Mouse (Mus musculus): ENCODE data around the gene Tmem208. TPM values are rescaled to one million over a fixed set of nuclear protein-coding genes. Genes with fewer than 3 reads are reported as not detected.
A peak's percentile ranks its signal among the peaks of the same experiment; 100 is the strongest.
"Not testable (repeated sequence)": the region's sequence is repeated elsewhere in the genome, so short reads cannot be mapped to it uniquely, and the experiment has no call there.

Gene Tmem208
- 27.6 and 39.2 TPM in 2 replicates for total RNA-seq (2017)

DNA sequence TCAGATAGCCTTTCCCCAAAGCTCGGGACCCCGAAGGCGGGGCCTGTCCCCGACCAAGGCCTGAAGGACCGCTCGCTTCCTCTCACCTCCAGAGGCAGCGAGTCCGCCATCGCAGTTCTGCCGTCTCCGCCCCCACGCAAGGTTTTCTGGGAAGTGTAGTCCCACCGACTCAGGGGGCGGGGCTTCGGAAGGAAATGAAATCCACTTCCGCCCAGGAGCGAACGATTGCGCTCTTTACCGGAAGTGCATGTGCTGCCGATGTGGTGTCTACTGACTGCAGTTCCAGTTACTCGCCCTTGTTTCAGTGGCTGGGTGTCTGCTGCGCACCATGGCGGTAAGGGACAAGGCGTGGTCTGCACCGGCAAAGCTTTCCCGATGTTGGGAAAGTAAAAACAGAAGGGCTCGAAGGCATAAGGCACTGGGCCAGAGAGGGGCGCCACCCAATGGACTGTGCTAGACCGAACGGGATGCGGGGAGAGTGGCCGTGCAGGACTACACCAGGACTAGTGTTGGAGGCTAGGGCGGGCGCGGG lies at the start of gene Tmem208, which contains the start of gene Lrrc29:
Gene Tmem208, plus strand, starts transcription at position 214 of the 532 bp plus-strand sequence.
Gene Lrrc29, minus strand, starts transcription at position 138 of the 532 bp plus-strand sequence.
- peak; percentile 95 for ATAC-seq (ENCODE audit: extremely low read depth, insufficient number of reproducible peaks, low FRiP score, poor library complexity, severe bottlenecking)

DNA sequence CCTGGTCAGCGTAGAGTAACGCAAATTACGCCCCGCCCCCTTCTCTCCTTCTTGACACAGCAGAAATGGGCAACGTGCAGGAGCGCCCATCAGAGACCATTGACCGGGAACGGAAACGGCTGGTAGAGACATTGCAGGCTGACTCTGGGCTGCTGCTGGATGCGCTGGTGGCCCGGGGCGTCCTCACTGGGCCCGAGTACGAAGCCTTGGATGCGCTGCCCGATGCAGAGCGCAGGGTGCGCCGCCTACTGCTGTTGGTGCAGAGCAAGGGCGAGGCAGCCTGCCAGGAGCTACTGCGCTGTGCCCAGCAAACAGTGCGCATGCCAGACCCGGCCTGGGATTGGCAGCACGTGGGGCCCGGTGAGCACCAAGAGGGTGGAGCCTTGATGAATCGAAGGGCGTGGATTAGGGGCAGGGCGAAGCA lies 47.2 kb upstream of the Tmem208 start:
- peak; percentile 21; the same call in 1 of the 2 replicates for ATAC-seq (ENCODE audit: extremely low read depth, insufficient number of reproducible peaks, low FRiP score, poor library complexity, severe bottlenecking)

DNA sequence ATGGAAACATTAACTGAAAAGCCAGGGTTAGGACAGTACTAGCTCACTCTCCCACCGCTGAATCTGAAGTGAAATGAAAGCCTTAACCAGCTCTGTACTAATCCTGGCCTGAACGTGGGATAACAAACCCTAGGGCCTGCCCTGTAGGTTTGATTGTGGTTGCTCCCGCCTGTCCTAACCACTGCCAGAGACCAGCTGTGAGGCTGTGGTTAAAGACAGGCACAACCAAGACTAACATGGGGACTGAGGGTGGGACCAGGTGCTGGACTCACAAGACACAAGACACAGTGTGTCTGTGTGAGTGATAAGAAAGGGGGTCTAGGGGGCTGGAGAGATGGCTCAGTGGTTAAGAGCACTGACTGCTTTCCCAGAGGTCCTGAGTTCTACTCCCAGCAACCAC lies 45.6 kb upstream of the Tmem208 start:
- no peak for ATAC-seq (ENCODE audit: extremely low read depth, insufficient number of reproducible peaks, low FRiP score, poor library complexity, severe bottlenecking)

DNA sequence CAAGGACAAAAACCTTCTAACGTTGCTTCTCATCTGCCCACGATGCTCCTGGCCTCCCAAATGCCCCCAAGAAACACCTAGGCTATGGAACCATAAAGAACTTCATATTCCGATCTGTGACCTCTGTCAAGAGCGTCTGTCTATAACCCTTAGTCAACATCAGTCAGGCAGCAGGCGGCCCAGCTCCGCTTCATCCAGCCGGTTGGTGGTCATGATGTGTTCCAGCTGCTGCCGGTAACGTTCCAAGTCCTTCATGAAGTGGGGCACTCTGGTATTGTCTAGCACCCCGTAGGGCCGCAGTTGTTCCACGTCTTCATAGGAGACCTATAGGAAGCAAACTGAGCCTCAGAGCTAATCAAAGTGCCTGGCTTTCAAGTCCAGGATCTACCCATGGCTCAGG lies 44.3 kb upstream of the Tmem208 start:
- no peak for ATAC-seq (ENCODE audit: extremely low read depth, insufficient number of reproducible peaks, low FRiP score, poor library complexity, severe bottlenecking)

DNA sequence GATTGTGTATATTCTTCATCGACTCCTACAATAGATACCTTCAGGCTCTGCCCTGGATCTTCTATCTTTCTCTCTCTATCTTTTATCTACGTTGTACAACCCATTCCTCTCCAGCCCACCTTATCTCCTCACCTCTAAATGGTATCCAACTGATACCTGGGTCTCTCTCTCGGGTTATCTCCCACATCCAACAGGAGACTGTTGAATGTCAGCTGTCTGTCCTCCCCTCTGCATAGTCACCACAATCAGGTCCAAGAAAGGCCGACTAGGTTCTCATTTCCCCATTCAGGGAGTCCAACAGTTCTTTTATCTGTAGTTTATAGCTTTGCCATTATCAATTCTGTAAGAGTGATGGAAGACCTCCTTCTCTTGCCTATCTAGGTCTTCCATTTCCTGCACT lies 43.9 kb upstream of the Tmem208 start:
- no peak for ATAC-seq (ENCODE audit: extremely low read depth, insufficient number of reproducible peaks, low FRiP score, poor library complexity, severe bottlenecking)

DNA sequence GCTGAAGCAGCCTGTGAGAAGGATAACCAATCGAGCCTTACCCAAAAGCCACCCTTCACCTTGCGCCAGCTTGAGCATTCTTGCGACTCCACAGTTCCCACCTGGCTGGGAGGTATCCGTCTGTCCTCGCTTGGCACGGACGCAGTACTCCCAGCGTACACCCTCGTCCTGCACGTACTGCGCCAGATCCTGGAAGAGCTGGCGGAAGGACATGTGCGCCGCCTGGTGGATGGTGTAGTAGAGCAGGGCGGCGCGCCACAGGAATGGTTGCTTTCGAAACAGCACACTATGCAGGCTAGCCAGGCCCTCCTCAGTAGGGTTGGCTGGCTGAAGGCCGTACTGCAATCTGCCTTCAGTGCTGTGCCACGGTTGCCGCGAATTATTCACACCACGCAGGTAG lies 43.1 kb upstream of the Tmem208 start:
- peak; percentile 46; the same call in 1 of the 2 replicates for ATAC-seq (ENCODE audit: extremely low read depth, insufficient number of reproducible peaks, low FRiP score, poor library complexity, severe bottlenecking)

DNA sequence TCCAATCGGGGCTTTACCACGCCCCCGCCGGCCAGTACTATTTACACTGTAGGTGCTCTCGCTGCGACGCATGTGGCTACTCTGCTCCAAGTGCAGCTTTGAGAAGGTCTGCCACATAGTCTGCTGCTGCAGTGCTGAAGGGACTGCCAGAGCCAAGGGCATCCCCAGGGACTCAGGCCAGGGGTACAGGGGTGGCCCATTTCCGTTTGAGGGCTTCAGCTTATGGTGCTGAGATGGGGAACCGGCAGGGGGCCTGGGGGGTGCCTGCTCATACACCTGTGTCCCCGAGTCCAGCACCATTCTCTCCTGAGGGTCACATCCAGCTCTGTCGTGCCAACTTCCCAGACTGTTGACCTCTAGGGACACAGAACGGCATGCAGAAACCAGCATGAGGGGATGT lies 40.6 kb upstream of the Tmem208 start:
- ATAC-seq (ENCODE audit: extremely low read depth, insufficient number of reproducible peaks, low FRiP score, poor library complexity, severe bottlenecking): no peak

DNA sequence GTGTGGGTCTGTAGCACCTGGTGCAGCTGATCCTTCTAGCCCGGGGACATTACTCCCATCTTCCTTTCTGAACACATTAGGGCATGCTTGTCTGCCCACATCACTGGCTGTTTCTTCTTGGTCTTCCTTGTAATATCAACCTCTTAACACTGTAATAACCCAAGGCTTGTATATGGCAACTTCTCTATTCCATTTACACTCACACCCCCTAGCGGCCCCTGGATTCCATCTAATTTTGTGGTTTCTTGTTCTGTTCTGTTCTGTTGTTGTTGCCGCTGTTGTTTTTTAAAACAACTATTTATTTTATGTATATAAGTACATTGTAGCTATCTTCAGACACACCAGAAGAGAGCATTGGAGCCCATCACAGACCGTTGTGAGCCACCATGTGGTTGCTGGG lies 39.2 kb upstream of the Tmem208 start:
- no peak for ATAC-seq (ENCODE audit: extremely low read depth, insufficient number of reproducible peaks, low FRiP score, poor library complexity, severe bottlenecking)

DNA sequence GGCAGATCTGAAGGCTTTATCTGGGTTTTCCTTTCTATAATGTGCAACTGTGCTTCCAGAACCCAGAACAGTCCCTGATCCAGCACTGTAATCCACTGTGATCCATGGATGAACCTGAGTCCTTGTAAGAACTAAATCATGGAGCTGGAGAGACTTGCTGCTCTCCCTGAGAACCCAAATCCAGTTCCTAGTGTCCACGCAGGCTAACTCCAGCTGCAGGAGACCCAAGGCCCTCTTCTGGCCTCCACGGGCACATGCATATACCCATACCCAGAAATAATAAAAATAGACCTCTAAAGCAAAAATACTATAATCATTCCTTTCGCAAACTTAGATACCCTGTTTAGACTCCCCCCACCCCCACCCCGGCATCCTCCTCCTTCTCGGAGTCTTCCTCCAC lies 37.9 kb upstream of the Tmem208 start:
- ATAC-seq (ENCODE audit: extremely low read depth, insufficient number of reproducible peaks, low FRiP score, poor library complexity, severe bottlenecking): no peak

DNA sequence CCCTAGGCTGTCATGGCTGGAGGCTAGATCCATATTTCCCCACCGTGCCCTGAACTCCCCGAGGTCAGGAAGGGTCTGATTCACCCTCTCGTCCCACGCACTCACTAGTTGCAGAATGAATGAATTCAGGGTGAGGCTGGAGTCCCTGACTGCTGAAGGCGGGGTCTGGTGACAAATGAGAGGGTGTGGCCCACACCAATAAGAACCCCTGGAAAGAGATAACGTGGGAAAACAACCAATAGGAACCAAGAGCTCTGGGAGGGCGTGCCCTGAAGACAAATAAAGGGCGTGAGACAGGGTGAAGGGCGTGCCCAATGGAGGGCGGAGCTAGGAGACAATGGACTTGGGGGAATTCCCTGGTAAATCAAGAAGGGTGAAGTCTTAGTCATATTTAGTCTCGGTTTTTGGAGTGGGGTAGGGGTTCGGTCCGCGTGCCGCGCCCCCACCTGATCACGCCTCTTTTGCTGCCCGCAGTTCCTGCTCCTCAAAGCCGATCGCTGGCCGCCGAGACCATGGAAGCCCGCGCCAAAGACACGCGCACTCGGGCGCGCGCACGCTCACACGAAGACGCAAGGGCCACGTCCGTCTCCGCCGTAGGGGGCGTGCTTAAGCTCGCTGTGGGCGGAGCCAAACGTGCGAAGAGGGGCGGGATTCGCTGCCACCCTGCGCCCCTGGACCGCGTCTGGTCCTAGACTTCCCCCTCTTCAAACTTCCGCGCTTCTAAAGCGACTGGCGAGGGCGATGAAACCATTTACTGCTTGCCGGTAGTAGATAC lies 37.0 kb upstream of the Tmem208 start:
- peak; percentile 73 for ATAC-seq (ENCODE audit: extremely low read depth, insufficient number of reproducible peaks, low FRiP score, poor library complexity, severe bottlenecking)

DNA sequence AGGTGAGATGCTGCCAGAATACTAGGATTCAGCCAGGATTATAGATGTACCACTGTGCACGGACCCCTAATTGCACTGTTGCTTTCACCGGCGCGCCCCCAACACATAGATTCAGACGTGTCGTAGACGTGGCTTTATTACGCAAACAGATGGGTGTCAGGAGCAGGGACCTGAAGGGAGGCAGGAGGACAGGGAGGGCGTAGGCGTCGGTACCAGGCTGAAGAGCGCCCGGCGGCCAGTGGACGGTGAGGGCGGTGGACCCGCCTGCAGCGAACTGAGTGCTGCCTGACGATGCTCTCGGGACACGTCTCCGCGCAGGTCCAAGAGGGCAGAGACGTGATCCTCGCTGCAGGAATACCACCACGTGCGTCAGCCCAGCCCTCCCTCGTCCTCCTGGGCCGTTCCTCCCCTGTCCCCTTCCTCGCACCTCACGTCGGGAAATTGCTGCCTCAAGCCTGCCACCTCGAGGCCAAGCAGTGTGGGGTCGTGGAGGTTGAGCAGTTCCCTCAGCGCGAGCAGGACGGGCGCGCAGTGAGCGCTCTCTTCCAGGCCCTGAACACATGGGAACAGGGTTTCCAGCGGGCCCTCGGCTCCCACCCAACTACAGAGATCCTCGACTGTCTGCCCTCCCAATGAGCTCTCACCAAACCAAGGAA lies 36.2 kb upstream of the Tmem208 start, which contains the start of gene 4931428F04Rik:
Gene 4931428F04Rik, minus strand, starts transcription at position 60 of the 656 bp plus-strand sequence.
- ATAC-seq (ENCODE audit: extremely low read depth, insufficient number of reproducible peaks, low FRiP score, poor library complexity, severe bottlenecking): 0 out of 2 replicates have a peak, but pooled peaks have one; percentile 17

DNA sequence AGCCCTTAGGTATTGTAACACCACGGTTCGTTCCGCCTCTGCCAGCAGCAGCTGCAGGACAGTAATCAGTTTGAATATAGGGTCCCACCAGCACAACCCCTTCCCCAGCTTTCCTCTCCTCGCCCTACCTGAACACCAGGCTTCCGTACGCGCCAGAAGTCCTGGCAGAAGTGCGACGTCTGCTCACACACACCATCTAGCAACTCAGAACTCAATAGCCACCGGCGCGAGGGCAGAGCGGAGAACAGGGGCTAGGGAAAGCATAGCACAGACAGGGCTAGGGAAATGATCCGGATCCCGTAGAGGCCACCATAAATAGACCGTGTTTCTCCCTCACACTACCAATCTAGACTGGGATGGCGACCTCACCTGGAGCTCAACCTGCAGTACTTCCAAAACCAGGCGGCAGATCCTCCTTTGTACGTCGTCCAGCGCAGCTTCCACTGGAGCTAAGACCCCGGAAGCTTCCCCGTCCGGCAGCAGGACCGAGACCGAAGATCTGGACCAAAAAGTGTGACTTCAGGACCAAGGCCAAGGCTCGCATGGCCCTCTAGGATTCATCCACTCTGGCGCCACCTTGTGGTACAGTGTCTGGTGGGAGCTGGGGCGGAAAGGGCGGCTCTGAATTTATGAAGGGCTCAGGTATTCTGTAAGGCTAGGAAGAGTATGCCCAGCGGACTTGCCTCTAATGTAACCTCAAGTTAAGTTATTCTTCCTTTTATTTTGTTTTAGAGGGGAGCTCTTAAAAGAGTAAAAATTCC lies 35.4 kb upstream of the Tmem208 start:
- peak; percentile 55 for ATAC-seq (ENCODE audit: extremely low read depth, insufficient number of reproducible peaks, low FRiP score, poor library complexity, severe bottlenecking)

DNA sequence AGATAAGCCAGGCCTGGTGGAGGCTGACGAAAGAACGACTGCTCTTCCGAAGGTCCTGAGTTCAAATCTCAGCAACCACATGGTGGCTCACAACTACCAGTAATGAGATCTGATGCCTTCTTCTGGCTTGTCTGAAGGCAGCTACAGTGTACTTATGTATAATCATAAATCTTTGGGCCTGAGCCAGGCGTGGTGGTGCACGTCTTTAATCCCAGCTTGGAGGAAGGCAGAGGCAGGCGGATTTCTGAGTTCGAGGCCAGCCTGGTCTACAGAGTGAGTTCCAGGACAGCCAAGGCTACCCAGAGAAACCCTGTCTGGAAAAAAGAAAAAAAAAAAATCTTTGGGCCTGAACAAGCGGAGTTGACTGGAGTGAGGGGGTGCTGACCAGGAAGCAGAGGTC lies 34.8 kb upstream of the Tmem208 start:
- ATAC-seq (ENCODE audit: extremely low read depth, insufficient number of reproducible peaks, low FRiP score, poor library complexity, severe bottlenecking): not testable (repeated sequence)

DNA sequence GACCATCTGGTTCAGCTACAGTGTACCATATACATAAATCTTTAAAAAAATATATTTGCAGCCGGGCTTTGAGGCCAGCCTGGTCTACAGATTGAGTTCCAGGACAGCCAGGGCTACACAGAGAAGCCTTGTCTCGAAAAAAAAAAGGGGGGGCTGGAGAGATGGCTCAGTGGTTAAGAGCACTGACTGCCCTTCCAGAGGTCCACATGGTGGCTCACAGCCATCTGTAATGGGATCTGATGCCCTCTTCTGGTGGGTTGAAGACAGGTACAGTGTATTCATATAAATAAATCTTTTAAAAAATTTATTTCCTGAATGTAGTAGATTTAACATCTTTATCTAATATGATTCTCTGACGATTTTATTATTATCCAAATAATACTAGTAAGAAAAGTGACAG lies 34.4 kb upstream of the Tmem208 start:
- ATAC-seq (ENCODE audit: extremely low read depth, insufficient number of reproducible peaks, low FRiP score, poor library complexity, severe bottlenecking): not testable (repeated sequence)

DNA sequence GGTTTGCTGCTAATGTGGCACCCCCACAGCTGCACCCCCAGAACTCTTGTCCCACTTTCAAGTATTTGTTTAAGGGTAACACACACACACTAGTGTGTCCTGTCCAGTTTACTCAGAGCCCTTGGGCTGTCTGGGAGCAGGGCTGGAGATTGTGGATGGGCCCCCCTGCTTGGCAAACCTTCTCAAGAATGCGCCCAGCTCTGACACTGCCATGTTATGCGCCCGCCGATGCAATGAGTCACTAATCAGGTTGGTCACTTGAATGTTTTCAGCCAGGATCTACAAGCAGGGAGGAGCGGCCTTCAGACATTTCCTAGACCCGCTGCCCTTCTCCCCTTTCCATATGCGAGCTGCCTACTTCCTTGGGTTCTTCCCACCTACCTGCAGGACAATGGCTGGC lies 33.7 kb upstream of the Tmem208 start:
- ATAC-seq (ENCODE audit: extremely low read depth, insufficient number of reproducible peaks, low FRiP score, poor library complexity, severe bottlenecking): no peak

DNA sequence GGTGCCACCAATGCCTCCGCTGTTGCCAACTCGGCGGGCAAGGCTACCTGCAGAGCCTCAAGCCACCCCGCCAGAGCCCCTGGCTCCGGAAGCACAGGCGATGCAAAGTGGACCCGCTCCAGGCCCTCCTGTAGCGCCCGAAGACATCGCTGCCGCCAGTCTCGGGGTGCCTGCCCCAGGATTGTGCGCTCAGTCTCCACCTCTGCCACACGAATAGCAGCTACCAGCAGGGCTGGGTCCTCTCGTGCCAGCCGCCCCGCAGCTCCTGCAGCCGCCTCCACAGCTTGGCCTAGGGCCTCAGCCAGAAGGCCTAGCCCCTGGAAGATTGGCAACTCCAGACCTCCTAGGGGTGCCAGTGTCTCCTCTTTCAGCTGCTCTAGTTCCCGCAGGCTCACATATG lies 32.7 kb upstream of the Tmem208 start:
- no peak for ATAC-seq (ENCODE audit: extremely low read depth, insufficient number of reproducible peaks, low FRiP score, poor library complexity, severe bottlenecking)

DNA sequence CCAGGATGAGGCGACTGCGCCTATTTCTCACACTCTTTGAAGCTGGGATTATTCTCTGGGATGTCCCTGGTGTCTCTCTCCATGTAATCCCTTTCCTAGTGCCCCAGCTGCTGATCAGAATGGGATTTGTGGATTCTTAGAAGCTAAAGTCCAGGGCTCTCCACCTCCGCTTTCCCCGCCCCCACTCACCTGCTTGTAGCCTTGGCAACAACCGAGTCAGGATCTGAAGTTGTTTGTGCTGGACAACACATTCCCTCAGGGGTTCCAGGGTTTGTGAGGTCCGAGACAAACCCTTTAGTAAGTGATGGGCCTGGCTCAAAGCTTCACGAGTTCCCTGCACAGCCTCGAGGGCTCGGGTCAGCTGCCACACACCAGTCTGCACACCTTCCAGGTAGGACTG lies 31.4 kb upstream of the Tmem208 start:
- no peak for ATAC-seq (ENCODE audit: extremely low read depth, insufficient number of reproducible peaks, low FRiP score, poor library complexity, severe bottlenecking)

DNA sequence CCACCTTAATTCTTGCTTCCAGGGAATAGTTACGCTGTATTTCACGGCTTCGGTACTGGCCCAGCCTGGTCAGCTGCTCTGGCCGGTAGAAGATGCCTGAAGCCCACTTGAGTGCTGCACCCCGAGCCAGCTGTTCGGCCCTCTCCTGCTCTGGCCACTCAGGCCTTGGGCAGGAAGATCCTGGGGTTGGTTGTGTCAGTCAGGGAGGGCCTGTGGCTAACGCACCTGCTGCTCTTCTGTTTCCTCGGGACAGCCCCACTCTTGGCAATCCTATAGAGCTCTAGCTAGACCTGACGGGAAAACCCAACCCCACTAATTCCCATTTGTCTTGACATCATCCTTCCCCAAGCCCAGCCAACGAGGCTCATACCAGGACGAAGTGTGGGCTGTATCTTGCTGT lies 30.9 kb upstream of the Tmem208 start:
- ATAC-seq (ENCODE audit: extremely low read depth, insufficient number of reproducible peaks, low FRiP score, poor library complexity, severe bottlenecking): no peak

DNA sequence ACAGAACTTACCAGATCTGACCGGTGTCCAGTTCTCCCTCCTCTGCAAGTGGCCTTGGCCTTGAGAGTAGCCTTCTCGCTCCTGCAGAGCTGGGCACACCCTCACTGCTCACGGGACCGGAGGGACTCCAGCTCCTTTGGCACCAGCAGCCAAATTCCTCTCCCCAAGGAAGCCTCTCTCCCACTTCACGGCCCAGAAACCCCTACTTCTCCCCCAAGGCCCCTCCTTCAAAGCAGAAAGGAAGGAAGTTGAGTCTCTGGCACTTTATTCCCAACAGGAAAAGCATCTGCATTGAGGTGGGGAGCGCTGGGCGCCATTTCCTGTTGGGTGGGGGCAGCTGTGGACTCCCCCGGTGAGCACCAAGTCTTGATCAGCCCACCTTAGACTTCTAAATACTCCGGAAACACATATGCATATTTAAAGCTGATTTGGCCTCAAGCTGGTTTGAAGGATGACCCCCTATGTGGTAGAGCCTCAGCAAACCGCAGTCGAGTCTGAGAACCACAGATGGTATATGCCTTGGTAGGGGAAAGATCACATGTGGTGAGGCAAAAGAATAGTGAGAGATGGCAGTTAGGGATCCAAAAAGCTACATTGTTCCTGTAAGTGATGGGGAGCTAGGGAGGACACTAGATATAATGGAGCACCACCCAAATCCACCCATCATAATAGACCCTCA lies 30.1 kb upstream of the Tmem208 start, which contains the start of gene Exoc3l:
Gene Exoc3l, minus strand, starts transcription at position 207 of the 679 bp plus-strand sequence.
- ATAC-seq (ENCODE audit: extremely low read depth, insufficient number of reproducible peaks, low FRiP score, poor library complexity, severe bottlenecking): no peak

All from neutrophil, adult 5-6 weeks (primary cell).